Mouse (Mus musculus) frontal cortex, adult 2 months (tissue): ENCODE data around the gene Golm1. TPM values are rescaled to one million over a fixed set of nuclear protein-coding genes. Genes with fewer than 3 reads are reported as not detected.
A peak's percentile ranks its signal among the peaks of the same experiment; 100 is the strongest.
"Not testable (repeated sequence)": the region's sequence is repeated elsewhere in the genome, so short reads cannot be mapped to it uniquely, and the experiment has no call there.

ENCODE experiments used
- DNase-seq, 2 experiments: peaks; one replicate each; pipeline ENCODE4 v3.0.0; 2022; ENCODE audit warnings: low spot score in 1 of 2; ENCODE audit errors: extremely low spot score in 1 of 2
- polyA plus RNA-seq: library from polyadenylated mRNA; depleted of rRNA; stranded (reverse); fragments of >200 nt; gene quantifications from 2 replicates; pipeline ENCODE4 v1.2.3, GENCODE M21; 2012; rRNA removed

The Golm1 gene
- polyA plus RNA-seq, 1 experiment = 14.9 TPM

DNA sequence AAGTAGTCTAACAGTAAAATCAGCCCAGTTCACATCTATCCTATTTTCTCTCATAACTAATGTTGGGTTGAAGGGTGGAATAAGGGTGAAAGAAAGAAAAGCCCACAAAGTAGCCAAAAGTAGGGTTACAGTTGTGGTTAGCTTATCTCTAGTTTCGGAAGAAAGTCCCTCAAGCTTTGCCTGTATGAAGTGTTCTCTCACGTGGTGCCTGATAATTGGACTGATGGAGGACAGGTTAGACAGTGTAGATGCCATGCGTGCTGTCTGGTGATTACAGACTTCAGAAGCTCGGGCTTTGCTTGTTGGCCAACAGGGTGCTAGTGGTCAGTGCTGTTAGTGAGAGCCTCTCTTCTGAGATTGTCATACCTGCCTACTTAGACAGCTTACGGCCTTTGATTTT is 72.5 kb downstream of the Golm1 start:
- DNase-seq = no peak

- DNase-seq = no peak
Measured at GRCm38 (mm10) chr13:59592630-59593029, 83.0 kb downstream of the Golm1 start.

GRCm38 (mm10) chr13:59592058-59592457 is 83.6 kb downstream of the Golm1 start:
- not testable (repeated sequence) for DNase-seq

GRCm38 (mm10) chr13:59590691-59591090 is 84.9 kb downstream of the Golm1 start:
- no peak for DNase-seq

DNA sequence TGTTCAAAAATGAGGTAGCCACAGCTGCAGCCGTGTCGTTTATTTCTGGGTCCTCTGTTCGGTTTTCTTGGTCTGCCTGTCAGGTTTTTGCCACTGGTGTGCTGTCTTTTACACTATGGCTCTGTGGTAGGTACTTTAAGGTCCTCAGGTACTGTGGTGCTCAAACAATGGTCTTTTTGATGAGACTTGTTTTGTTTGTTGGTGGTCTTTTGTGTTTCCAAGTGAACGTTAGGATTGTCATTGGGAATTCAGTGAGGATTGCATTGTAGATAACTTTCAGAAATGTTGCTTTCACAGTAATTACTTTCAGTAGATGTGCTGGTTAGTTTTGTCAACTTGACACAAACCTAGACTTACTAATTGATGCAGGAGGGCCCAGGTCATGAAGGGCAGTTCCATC is 85.9 kb downstream of the Golm1 start:
- no peak for DNase-seq

DNA sequence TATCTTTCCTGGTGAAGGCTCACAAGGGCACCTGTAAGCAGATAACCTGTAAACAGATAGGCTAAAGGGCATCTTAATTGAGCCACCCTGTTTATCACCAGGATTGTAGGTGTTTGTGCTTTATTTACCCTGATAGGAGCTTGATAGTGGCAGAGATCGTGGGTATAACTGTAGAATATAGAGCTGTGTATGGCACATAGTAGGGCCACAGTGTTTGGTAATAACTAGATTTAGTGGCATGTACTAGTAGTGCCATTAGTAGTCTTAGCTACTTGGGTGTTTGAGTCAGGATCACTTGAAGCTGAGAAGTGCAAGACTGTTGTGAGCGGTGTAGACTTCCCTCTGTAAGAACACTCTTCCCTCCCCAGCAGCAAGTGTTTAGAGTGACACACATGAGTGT is 88.4 kb downstream of the Golm1 start:
- no peak for DNase-seq

- peak in 1 of 2 experiments; percentile 20 for DNase-seq
Measured at GRCm38 (mm10) chr13:59585648-59586005, 90.0 kb downstream of the Golm1 start.

DNA sequence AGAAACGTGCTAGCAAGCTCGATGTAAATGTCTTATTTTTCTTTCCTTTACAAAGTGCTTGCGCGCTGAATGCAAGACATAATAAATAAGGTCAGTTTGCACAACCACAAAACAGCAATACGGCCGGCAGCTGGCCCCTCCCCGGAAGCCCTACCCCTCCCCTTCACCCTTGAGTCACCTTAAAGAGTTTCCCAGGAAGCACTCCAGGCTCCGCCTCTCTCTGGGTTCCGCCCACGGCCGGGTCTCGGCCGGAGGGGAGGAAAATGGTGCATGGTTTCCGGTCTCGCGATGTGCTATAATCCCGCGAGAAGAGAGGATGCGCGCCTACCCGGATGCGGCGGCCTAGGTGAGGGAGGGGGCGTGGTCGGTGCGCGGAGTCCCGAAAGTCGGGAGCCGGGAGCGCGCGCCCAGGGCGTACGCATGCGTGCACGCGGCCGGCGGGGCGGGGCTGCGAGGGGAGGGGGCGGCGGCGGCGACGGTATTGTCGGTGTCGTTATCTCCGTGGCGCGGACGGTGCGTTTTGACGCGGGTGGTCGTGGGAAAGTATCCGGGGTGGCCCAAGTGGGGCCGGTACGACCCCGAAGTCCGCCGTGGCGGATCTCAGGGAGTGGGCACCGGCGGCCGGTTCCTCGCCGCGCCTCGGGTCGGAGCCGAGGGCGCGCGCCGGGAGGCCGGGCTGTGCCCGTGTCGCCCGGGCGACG is 90.5 kb downstream of the Golm1 start, which contains the start of the genes Agtpbp1 and Naa35:
TSS of gene Agtpbp1 (minus strand) at position 281 of the 701 bp plus-strand sequence.
TSS of gene Naa35 (plus strand) at position 313 of the 701 bp plus-strand sequence.
- DNase-seq = peak; percentile 98 to 100

Other genes starting within 250 kb of the Golm1 start
- 80.0 and 82.7 TPM in 2 replicates for gene Agtpbp1, start 90.6 kb downstream of the Golm1 start, polyA plus RNA-seq
- 52.8 and 65.3 TPM in 2 replicates for gene Naa35, start 90.6 kb downstream of the Golm1 start, polyA plus RNA-seq
- not detected in 2 replicates for gene 4921517D22Rik, start 18.3 kb upstream of the Golm1 start, polyA plus RNA-seq
- gene Spata31d1a, start 34.5 kb upstream of the Golm1 start, polyA plus RNA-seq = 0.02 and 0.14 TPM in 2 replicates
- 0.02 TPM in 1 of 2 replicates, not detected in the other for gene Spata31d1b, start 36.5 kb upstream of the Golm1 start, polyA plus RNA-seq
- 0.04 and 0.08 TPM in 2 replicates for gene Spata31d1d, start 55.9 kb upstream of the Golm1 start, polyA plus RNA-seq
- 0.46 and 0.62 TPM in 2 replicates for gene 1700014D04Rik, start 70.9 kb upstream of the Golm1 start, polyA plus RNA-seq
- 221 and 251 TPM in 2 replicates for gene Isca1, start 94.0 kb upstream of the Golm1 start, polyA plus RNA-seq
- gene Gm49354, start 106.4 kb upstream of the Golm1 start, polyA plus RNA-seq = not detected in 2 replicates
- 39.1 and 46.3 TPM in 2 replicates for gene Tut7, start 147.3 kb upstream of the Golm1 start, polyA plus RNA-seq